Mouse (Mus musculus): ENCODE data around the gene Tgfbr3l.

Tgfbr3l gene

GRCm38 (mm10) chr8:4265160-4265914 is 17.3 kb downstream of the Tgfbr3l start:
- no peak for DNase-seq (ENCODE audit: low spot score in 2 of 2)

DNA sequence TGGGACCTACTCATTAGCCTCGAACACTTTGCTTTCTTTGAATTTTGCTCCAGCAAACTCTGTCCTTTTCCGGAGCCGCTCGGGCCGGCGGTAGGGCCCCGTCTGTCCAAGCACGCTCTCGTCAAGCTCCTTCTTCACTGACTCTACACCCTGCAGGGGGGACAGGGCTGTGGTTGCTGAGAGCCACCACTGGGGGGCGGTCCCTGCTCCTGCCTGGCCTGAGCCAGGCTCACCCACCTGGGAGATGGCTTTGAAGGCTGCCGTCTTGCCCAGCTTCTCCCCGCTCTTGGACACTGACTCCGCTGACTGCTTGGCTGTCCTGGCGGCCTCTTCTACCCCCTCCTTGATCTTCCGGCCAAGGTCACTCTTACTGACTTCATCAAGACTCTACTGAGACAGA is 19.6 kb downstream of the Tgfbr3l start:
- DNase-seq (ENCODE audit: low spot score in 2 of 2) = no peak

DNA sequence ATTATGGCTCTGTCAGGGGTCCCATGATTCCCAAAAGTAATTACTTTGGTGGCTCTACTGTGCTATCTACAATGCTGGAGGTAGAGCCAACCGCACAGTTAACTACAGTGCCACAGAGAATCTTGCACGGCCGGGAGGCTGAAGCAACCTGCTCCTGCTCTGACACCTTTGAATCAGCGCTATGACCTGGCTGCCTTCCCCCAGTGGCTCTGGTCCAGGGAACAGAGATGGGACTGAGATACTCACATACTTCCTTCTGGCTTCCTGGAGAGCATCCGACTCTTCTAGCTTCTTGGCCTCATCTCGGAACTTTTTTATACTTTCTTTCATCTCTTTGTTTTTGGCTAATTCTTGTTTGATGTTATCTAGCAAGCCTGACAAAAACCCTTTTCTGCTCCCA is 21.6 kb downstream of the Tgfbr3l start:
- no peak for DNase-seq (ENCODE audit: low spot score in 2 of 2)

DNA sequence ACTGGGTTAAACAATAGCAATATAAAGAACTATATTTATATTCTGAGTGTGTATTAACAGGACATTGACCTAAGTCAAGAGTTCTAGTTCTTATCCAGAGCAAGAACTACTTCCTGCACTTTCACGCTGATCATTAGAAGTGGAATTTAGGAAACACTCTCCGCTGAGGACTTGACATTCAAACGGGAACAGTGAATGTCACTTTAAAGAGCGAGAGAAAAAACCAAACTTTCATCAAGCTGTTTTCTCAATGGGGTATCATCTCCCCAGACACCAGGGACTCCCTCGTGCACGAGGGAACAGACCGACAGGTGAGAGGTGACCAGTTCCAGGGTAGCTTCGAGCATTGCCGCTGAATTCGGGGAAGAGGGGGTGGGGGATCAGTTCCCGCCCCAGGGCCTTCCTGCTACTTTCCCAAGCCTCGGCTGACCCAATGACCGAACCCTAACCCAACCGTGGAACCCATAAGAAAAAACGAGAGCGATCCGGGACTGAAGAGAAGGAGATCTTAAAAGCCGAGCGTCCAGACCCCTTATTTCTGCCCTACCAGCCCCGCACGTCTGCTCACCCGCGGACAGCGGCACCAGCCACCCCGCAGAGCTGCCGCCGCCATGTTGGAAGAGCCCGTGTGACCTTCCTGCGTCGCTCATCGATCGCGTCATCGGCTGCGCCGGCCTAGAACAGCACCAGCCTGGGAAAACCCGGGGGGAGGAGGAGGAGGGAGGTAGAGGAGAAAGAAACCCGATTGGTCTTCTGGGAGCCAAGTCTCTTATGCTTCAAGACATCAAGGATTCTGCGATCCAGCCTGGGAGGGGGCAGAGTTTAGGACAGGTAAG is 27.5 kb downstream of the Tgfbr3l start, which contains the start of gene Timm44:
TSS of gene Timm44 (minus strand) at position 639 of the 836 bp plus-strand sequence.
- DNase-seq (ENCODE audit: low spot score in 2 of 2) = peak; percentile 90 to 92

DNA sequence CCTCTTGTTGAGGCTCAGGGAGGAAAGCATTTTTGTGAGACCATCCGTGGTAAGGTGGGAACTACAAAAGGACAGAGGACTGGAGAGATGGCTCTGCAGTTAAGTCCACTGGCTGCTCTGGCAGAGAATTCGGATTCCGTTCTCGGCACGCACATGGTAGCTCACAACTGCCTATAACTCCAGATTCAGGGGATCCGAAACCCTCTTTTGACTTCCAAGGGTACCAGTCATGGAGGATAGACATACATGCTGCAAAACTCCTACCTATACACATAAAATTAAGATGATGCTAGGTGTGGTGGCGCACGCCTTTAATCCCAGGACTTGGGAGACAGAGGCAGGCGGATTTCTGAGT is 28.1 kb downstream of the Tgfbr3l start:
- no peak for DNase-seq (ENCODE audit: low spot score in 2 of 2)

- DNase-seq (ENCODE audit: low spot score in 2 of 2) = no peak
Measured at GRCm38 (mm10) chr8:4292738-4293137, 44.7 kb downstream of the Tgfbr3l start.

DNA sequence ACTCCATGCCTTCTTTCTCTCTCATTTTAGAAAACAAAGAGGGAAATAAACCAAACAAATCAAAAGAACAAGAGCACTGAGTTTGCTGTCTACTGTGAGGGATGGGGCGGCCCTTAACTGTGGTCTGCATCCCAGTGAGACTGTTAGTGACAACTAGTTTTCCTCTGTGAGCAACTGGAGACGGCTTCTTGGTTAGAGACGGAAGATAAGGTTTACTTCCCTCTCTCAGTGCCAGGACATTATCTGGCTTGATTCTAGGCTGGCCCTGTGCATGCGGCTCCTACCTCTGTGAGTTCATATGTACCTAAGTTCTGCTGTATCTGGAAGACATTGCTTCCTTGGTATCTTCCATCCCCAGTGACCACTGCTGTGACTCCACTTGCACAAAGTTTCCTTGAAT is 49.8 kb downstream of the Tgfbr3l start:
- DNase-seq (ENCODE audit: low spot score in 2 of 2) = no peak
